Mouse (Mus musculus): ENCODE results near the gene Atp1b2.
A peak's percentile ranks its signal among the peaks of the same experiment; 100 is the strongest.

GRCm38 (mm10) chr11:69603516-69603915 lies 2.2 kb downstream of the Atp1b2 start:
- peak; percentile 29; the same call in 1 of the 2 replicates for TF ChIP-seq EP300 (IDR thresholded peaks at IDR 0.05; ENCODE audit: insufficient read depth, low read depth, low read length)
- TF ChIP-seq CTCF (IDR thresholded peaks at IDR 0.05), result no peak

Measured in heart, adult 2 months (tissue).